Mouse (Mus musculus) liver, embryonic 14.5 days (tissue): Measurements from ENCODE around the gene Evx2.

ENCODE experiments used
- CTCF ChIP-seq: IDR thresholded peaks from 2 replicates; pipeline ENCODE4 v1.5.1; 2016; ENCODE audit warnings: antibody characterized with exemption, low read depth, control low read depth
- EP300 ChIP-seq: IDR thresholded peaks from 2 replicates; pipeline ENCODE4 v1.6.1; 2016; ENCODE audit warnings: antibody characterized with exemption, low read depth

- TF ChIP-seq CTCF: no peak
- TF ChIP-seq EP300: no peak
Observed at GRCm38 (mm10) chr2:74617706-74618105, 41.7 kb downstream of the Evx2 start.
